Mouse (Mus musculus): ENCODE results near the gene Rims4.

DNA sequence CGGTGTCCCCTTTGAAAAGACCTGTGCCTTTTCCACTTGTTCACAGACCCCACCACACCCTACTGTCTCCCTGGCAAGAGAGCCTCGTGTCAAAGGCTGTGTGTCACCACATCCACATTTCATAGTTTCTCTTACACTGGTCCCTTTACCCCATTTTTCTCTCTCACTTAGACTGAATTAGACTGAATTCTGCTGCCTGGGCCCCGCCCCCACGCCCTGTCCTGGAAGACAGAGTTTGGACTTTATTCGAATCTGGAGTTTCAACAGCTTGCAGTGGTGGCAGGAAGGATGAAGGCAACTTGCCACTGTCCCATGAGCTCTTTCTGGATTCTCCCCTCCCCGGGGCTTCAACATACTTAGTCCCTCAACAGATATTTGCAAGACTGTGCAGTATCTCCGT lies 47.2 kb upstream of the Rims4 start:
- TF ChIP-seq CTCF (IDR thresholded peaks at IDR 0.05; ENCODE audit: extremely low read depth, insufficient read length, insufficient replicate concordance, low read depth, low read length), result no peak
- TF ChIP-seq POLR2A (IDR thresholded peaks at IDR 0.05; ENCODE audit: low read depth, low read length), result no peak

Data from small intestine, adult 2 months (tissue).